Mouse (Mus musculus): ENCODE results near the gene Tpt1. TPM values are rescaled to one million over a fixed set of nuclear protein-coding genes. Genes with fewer than 3 reads are reported as not detected.

The Tpt1 gene
- polyA plus RNA-seq, 1 experiment from 2014 or later, result 619 TPM

DNA sequence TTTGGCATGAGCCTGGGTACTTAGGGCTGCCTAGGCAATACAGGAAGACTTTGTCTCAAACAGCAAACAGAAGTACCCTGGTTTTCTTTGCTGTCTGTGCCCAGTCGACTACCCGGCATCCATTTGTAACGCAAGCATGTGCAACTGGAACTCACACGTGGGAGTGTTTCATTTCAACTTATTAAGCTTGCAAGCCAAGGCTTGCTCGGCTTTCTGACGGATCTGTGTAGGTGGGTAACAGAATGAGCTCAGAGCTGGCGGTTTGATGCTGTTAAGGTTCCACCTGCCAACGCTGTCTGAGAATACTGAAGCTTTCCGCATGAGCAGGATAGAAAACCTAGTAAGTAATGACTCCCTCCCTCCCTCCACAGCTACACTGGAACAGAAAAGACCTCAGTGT is 47.2 kb downstream of the Tpt1 start:
- Histone ChIP-seq H3K36me3 (replicated peaks) (no peaks in the 10 kb centered on the region), H3K4me1 (no peaks in the 10 kb centered on the region), H3K4me2 (no peak overlapping the region), H3K9ac (no peak overlapping the region), H3K27ac (no peak overlapping the region), H3K9me3 (no peaks in the 10 kb centered on the region), H3K4me3 (no peak overlapping the region), H3K27me3 (replicated peaks) (no peaks in the 10 kb centered on the region)
- WGBS, result 86% methylated on average over 9 of the region's 9 CpGs
- ATAC-seq (replicated peaks), result no peak

Other genes with a start within 250 kb of the Tpt1 start
- gene Erich6b, start 202.8 kb upstream of the Tpt1 start, polyA plus RNA-seq (2015; fragmentation: Nextera tagmentation; extraction: Ambion mirVana), result not detected in 2 replicates
- 19.1 and 19.8 TPM in 2 replicates for gene Cog3, start 90.6 kb upstream of the Tpt1 start, polyA plus RNA-seq (2015; fragmentation: Nextera tagmentation; extraction: Ambion mirVana)
- 9.3 and 10.4 TPM in 2 replicates for gene Slc25a30, start 58.1 kb upstream of the Tpt1 start, polyA plus RNA-seq (2015; fragmentation: Nextera tagmentation; extraction: Ambion mirVana)
- 7.9 and 8.4 TPM in 2 replicates for gene Kctd4, start 109.9 kb downstream of the Tpt1 start, polyA plus RNA-seq (2015; fragmentation: Nextera tagmentation; extraction: Ambion mirVana)
- 34.4 and 35.0 TPM in 2 replicates for gene Gtf2f2, start 165.8 kb downstream of the Tpt1 start, polyA plus RNA-seq (2015; fragmentation: Nextera tagmentation; extraction: Ambion mirVana)